Mouse (Mus musculus): ENCODE measurements around the gene Ubash3a.

GRCm38 (mm10) chr17:31181490-31181889 is 26.2 kb upstream of the Ubash3a start:
- TF ChIP-seq USF1 (IDR thresholded peaks at IDR 0.05; ENCODE audit: low read depth) (no peak), TCF12 (IDR thresholded peaks at IDR 0.05; ENCODE audit: insufficient read depth, poor library complexity, severe bottlenecking) (no peak), MAX (IDR thresholded peaks at IDR 0.05; ENCODE audit: low read depth) (no peak), E2F4 (IDR thresholded peaks at IDR 0.05; ENCODE audit: insufficient read depth) (no peak)
